Mouse (Mus musculus) adrenal gland, adult 8-10 months (tissue): Measurements from ENCODE around the gene Smim17. TPM values are rescaled to one million over a fixed set of nuclear protein-coding genes. Genes with fewer than 3 reads are reported as not detected.
A peak's percentile ranks its signal among the peaks of the same experiment; 100 is the strongest.
"Not testable (repeated sequence)": the region's sequence is repeated elsewhere in the genome, so short reads cannot be mapped to it uniquely, and the experiment has no call there.

Experiments
- DNase-seq: peaks from one replicate; pipeline ENCODE4 v3.0.0; 2022
- total RNA-seq, 4 experiments: library from RNA; stranded (reverse); gene quantifications; 2 replicates each; pipeline ENCODE4 v1.2.4; 2022

Gene Smim17
- 1 to 10 TPM in 2 of 4 experiments, under 1 TPM in 2; 0.35 to 1.4 (median 0.78) TPM for total RNA-seq

GRCm38 (mm10) chr7:6397996-6398975 is at the start of gene Smim17:
Smim17 (plus strand) TSS chr7:6398715.
- DNase-seq, result peak; percentile 44

GRCm38 (mm10) chr7:6358121-6358520 is 40.4 kb upstream of the Smim17 start:
- no peak for DNase-seq

- no peak for DNase-seq
Measured at GRCm38 (mm10) chr7:6358937-6359590, 39.5 kb upstream of the Smim17 start.

- no peak for DNase-seq
Measured at GRCm38 (mm10) chr7:6360477-6361060, 37.9 kb upstream of the Smim17 start.

- no peak for DNase-seq
Measured at GRCm38 (mm10) chr7:6361756-6362155, 36.8 kb upstream of the Smim17 start.

GRCm38 (mm10) chr7:6362268-6363046 is 36.1 kb upstream of the Smim17 start:
- DNase-seq, result peak; percentile 100

- DNase-seq, result no peak
Measured at GRCm38 (mm10) chr7:6363047-6363488, 35.4 kb upstream of the Smim17 start, which contains the start of gene Zfp78. Zfp78 (plus strand) TSS chr7:6363280.

GRCm38 (mm10) chr7:6364761-6365160 is 33.8 kb upstream of the Smim17 start:
- no peak for DNase-seq

GRCm38 (mm10) chr7:6367185-6367584 is 31.3 kb upstream of the Smim17 start:
- DNase-seq, result no peak

- DNase-seq, result not testable (repeated sequence)
Measured at GRCm38 (mm10) chr7:6368146-6368545, 30.4 kb upstream of the Smim17 start.

GRCm38 (mm10) chr7:6369460-6369859 is 29.1 kb upstream of the Smim17 start:
- no peak for DNase-seq

- no peak for DNase-seq
Measured at GRCm38 (mm10) chr7:6372993-6373392, 25.5 kb upstream of the Smim17 start.

- no peak for DNase-seq
Measured at GRCm38 (mm10) chr7:6378441-6378840, 20.1 kb upstream of the Smim17 start.

- no peak for DNase-seq
Measured at GRCm38 (mm10) chr7:6381431-6381830, 17.1 kb upstream of the Smim17 start.

- DNase-seq, result peak; percentile 92
Measured at GRCm38 (mm10) chr7:6383044-6383455, 15.5 kb upstream of the Smim17 start, which contains the start of gene Zfp28. Zfp28 (plus strand) TSS chr7:6383295.

- no peak for DNase-seq
Measured at GRCm38 (mm10) chr7:6384011-6384410, 14.5 kb upstream of the Smim17 start.

GRCm38 (mm10) chr7:6386995-6387394 is 11.5 kb upstream of the Smim17 start:
- no peak for DNase-seq

GRCm38 (mm10) chr7:6388971-6389370 is 9.5 kb upstream of the Smim17 start:
- DNase-seq, result no peak

- no peak for DNase-seq
Measured at GRCm38 (mm10) chr7:6389449-6389848, 9.1 kb upstream of the Smim17 start.

- peak; percentile 88 for DNase-seq
Measured at GRCm38 (mm10) chr7:6410043-6410442, 11.5 kb downstream of the Smim17 start, which contains the start of gene Gm20715. Gm20715 (plus strand) TSS chr7:6410277.

- DNase-seq, result no peak
Measured at GRCm38 (mm10) chr7:6414626-6415441, 16.3 kb downstream of the Smim17 start.
